Mouse (Mus musculus): Measurements from ENCODE around the gene Dscam. TPM values are rescaled to one million over a fixed set of nuclear protein-coding genes. Genes with fewer than 3 reads are reported as not detected.

Gene Dscam
- polyA plus RNA-seq, 1 experiment from 2014 or later: 4.8 TPM

GRCm38 (mm10) chr16:96556621-96557020 lies 613.9 kb downstream of the Dscam start:
- H3K9me3 ChIP-seq: no peaks in the 10 kb centered on the region
- WGBS: 87% methylated on average over 3 of the region's 3 CpGs
- H3K4me2 ChIP-seq (replicated peaks): no peak overlapping the region
- H3K27me3 ChIP-seq: no peaks in the 10 kb centered on the region
- H3K4me3 ChIP-seq: no peak overlapping the region
- H3K4me1 ChIP-seq: no peaks in the 10 kb centered on the region
- no peak overlapping the region for H3K9ac ChIP-seq (replicated peaks)
- H3K27ac ChIP-seq (replicated peaks): no peak overlapping the region
- no peak for ATAC-seq (ENCODE audit: low FRiP score, low read depth)
- no peaks in the 10 kb centered on the region for H3K36me3 ChIP-seq

DNA sequence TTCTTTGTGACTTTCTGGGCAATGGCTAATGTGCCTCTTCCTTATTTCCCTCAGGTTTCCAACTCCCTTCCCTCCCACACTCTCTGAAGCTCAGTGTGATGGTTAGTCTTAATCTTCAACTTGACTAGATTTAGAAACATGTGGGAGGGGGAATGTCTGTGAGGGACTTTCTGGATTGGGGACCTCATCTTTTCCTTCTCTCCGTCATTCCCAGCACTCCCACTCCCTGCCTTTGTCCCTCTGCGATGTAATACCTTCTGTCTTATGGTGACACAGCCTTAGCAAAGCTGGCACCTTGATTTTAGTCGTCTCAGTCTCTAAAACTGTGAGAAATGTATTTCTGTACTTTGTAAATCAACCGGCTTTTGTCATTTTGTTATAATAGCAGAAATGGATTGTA lies 615.1 kb downstream of the Dscam start:
- H3K4me1 ChIP-seq: no peaks in the 10 kb centered on the region
- WGBS: 85% methylated on average over 4 of the region's 4 CpGs
- no peaks in the 10 kb centered on the region for H3K36me3 ChIP-seq
- H3K4me3 ChIP-seq: no peak overlapping the region
- no peak overlapping the region for H3K4me2 ChIP-seq (replicated peaks)
- ATAC-seq (ENCODE audit: low FRiP score, low read depth): no peak
- H3K9me3 ChIP-seq: no peaks in the 10 kb centered on the region
- H3K27ac ChIP-seq (replicated peaks): no peak overlapping the region
- H3K9ac ChIP-seq (replicated peaks): no peak overlapping the region
- no peaks in the 10 kb centered on the region for H3K27me3 ChIP-seq

DNA sequence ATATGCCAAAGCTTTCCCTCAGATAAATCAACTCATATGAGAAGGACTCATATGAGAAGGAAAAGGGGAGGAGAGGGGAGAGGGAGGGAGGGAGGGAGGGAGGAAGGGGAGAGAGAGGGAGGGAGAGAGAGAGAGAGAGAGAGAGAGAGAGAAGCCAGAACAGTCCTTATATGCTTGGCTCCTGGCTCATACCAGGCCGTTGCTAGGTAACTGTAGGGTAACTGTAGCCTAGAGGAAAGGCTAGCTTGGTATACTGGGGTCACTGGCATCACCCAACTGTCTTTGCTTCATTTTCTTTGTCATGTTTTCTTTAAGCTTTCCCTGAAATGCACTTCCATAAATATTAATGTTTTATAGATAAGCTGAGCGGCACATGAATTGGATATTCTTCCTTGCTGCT lies 617.9 kb downstream of the Dscam start:
- Histone ChIP-seq H3K27me3 (no peaks in the 10 kb centered on the region), H3K4me1 (no peaks in the 10 kb centered on the region), H3K4me2 (replicated peaks) (no peak overlapping the region), H3K9ac (replicated peaks) (no peak overlapping the region), H3K36me3 (no peaks in the 10 kb centered on the region), H3K9me3 (no peaks in the 10 kb centered on the region), H3K4me3 (no peak overlapping the region), H3K27ac (replicated peaks) (no peak overlapping the region)
- 89% methylated on average over 2 of the region's 2 CpGs for WGBS
- no peak for ATAC-seq (ENCODE audit: low FRiP score, low read depth)

- ATAC-seq (ENCODE audit: low FRiP score, low read depth): no peak
- H3K4me1 ChIP-seq: no peaks in the 10 kb centered on the region
Observed at GRCm38 (mm10) chr16:96541056-96541455, 629.5 kb downstream of the Dscam start.

More at GRCm38 (mm10) chr16:96541056-96541455, 629.5 kb downstream of the Dscam start:
- Histone ChIP-seq H3K4me2 (replicated peaks) (no peak overlapping the region), H3K9ac (replicated peaks) (no peak overlapping the region), H3K27ac (replicated peaks) (no peak overlapping the region), H3K36me3 (no peaks in the 10 kb centered on the region), H3K27me3 (no peaks in the 10 kb centered on the region), H3K9me3 (no peaks in the 10 kb centered on the region), H3K4me3 (no peak overlapping the region)
- WGBS: 55% methylated on average over 2 of the region's 2 CpGs

Other genes with a start within 250 kb of the Dscam start
- gene Bace2, start 186.0 kb upstream of the Dscam start, polyA plus RNA-seq (2016; fragmentation: Nextera tagmentation; extraction: Ambion mirVana): 2.2 and 3.0 TPM in 2 replicates